Mouse (Mus musculus): ENCODE data around the gene Trim8.

GRCm38 (mm10) chr19:46550385-46550784, 48.9 kb downstream of the Trim8 start:
- no peak for TF ChIP-seq CTCF (IDR thresholded peaks at IDR 0.05; ENCODE audit: borderline replicate concordance, insufficient read depth, low read length)
- no peak for TF ChIP-seq POLR2A (IDR thresholded peaks at IDR 0.05; ENCODE audit: low read depth, low read length)
